Mouse (Mus musculus) gastrocnemius, postnatal 14 days (tissue): ENCODE measurements around the gene Serpina3c. TPM values are rescaled to one million over a fixed set of nuclear protein-coding genes. Genes with fewer than 3 reads are reported as not detected.

Experiments
- DNase-seq: peaks from one replicate; pipeline ENCODE4 v3.0.0; 2021; ENCODE audit warnings: mixed read lengths
- intact Hi-C: fragments of 180-260 bp; cut with DNase I; formaldehyde crosslinking; loops from one replicate; pipeline ENCODE4 v1.15.1; 2025; ENCODE audit warnings: low total_unique reads
- long read RNA-seq, 2 experiments: library from polyadenylated mRNA; stranded (forward); transcript quantifications; one replicate each; pipeline ENCODE4 v2.0.0; 2021
- total RNA-seq, 2 experiments: library from RNA; stranded (reverse); gene quantifications; 2 replicates each; pipeline ENCODE4 v1.2.3; 2021

Serpina3c gene
- 1 to 10 TPM; 1.2 TPM for total RNA-seq
- long read RNA-seq, experiment 1, partial matches to known transcripts, result 0 of 1 reads
- long read RNA-seq, experiment 1, other reads (novel, unspliced or antisense), result 0 of 1 reads
- long read RNA-seq, experiment 2, partial matches to known transcripts, result 1 of 1 reads
- long read RNA-seq, experiment 2, other reads (novel, unspliced or antisense), result 0 of 1 reads

DNA sequence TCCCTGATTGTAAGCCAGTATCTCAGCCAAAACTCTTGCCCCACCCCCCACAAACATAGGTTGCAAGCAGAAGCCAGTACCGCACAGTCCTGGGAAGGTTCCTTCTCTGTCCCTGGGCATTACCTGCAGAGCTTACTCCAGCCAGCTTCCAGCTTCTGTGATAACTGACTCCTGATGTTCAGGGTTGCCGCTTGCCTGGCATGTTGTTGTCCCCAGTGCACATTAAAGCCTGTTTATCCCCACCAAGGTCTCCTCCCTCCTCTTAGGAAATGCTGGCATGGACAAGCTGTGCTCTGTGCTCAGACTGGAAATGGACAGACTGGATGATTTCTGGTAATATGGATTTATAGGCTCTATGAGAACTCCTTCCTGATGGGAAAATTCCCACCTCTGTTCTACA lies at the start of gene Serpina3c:
TSS of gene Serpina3c (minus strand) at position 215 of the 400 bp plus-strand sequence.
- intact Hi-C loops, result no loop called here
- no peak for DNase-seq

DNA sequence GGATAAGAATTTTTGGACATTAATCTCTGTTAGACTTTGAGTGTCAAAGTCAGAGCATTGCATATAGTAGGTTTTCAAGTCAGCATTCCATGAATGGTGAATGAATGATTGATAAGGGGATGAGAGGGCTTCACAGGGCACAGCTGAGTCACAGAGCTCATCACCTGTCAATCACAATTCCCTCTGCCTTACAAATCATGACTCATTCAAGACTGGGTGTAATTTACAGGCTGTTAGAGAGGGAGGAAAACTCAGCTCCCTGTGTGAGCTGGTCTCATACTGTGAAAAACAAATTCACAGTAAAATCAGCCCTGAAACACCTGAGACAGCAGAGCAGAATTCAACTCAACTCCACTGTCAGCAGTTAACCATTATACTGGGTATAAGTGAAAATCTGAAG lies 37.2 kb upstream of the Serpina3c start:
- intact Hi-C loops, result no loop called here
- DNase-seq, result no peak

DNA sequence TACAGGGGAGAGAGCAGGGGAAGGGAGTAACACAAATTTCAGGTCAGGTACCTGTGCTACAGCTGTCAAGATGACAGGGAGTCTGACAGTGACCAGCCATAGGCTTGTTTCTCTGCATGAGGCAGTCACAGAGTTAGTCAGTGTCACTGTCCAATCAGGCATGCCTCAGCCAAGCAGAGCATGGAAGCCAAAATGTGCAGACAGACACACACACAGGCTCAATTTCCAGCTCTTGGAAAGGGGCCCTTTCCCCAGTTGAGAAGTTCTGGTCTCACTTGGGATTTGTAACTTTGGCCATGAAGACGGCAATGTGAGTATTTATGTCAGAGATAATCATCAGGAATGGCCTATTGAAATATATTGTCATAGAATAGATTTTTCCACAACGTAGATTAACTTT lies 35.6 kb upstream of the Serpina3c start:
- intact Hi-C loops, result no loop called here
- DNase-seq, result no peak

DNA sequence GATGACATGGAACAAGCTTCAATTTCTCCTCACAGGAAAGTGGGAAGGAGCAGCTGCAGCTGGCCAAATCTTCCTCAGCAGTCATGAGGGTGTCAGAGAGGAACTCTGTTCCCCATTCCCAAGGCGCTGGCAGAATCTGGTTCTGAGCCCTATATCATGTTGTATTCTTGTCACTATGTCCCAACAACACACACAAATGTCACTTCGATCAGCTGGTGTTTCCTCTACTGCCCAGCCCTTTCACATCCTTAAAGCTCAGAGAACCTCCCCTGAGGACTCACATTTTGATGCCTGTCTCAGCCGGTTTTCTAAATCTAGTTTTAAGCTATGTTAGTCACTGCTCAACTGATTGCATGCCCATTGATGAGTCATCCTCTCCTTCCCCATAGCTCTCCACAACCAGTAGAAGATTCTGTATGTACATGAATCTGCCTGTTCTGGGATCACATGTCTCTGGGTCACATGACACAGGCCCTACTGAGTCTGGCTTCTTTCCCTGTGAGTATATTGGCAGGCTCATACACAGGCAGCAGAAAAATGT lies 32.4 kb upstream of the Serpina3c start:
- intact Hi-C loops, result no loop called here
- DNase-seq, result no peak

DNA sequence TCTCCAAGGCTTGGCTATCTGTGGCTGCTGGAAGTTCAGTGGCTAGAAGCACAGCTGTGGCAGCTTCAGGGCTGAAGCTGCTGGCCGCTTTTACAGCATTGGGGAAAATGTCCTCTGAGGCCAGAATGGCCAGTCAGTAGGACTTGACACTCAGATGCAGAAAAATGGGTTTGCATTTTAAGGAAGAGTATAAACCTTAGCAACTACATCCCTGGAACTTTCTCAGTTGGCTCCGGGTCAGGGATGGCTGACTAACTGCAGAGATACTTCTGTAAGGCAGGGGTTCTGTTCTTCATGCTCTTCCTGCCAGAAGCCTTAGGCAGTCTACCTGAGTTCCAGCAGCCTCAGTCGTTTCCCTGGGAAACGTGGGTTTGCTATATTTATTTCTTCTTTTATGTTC lies 31.4 kb upstream of the Serpina3c start:
- intact Hi-C loops, result no loop called here
- no peak for DNase-seq

DNA sequence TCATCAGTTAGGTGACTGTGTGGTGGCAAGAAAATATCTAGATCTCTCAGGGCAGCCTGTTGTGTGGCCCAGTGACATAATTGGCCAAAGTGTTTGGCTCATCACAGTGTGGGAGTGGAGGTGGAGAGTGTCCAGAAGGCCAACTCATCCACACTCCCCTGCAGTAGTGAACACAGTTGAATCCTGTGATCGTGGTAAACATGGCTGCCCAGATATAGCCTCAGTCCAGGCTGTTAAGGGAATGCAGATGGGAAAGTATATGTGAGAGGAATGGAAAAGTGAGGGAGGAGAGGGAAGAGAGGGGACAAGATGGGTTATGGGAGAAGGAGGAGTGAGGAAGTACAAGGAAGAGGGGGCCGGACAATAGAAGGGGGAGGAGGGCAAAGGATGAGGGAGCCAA lies 25.3 kb upstream of the Serpina3c start:
- DNase-seq, result no peak
- intact Hi-C loops, result no loop called here

DNA sequence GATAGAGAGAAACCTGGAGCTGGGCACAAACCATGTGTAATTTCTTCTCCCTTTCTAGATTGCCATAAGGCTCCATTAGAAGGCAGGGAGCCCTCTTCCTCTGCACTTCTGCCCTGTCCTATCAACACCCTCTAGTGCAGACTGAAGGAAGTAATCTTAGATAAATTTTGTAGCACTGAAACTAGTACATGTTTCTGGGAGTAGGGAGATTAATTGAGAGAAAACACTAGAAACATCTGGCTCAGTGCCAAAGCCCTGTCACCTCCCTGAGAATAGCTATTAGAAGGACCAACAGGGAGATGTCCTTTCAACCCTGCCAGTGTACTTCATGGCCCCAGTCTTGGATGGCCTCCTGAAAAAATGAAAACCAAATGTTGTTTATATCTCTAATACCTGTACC lies 24.9 kb upstream of the Serpina3c start:
- intact Hi-C loops, result no loop called here
- no peak for DNase-seq

DNA sequence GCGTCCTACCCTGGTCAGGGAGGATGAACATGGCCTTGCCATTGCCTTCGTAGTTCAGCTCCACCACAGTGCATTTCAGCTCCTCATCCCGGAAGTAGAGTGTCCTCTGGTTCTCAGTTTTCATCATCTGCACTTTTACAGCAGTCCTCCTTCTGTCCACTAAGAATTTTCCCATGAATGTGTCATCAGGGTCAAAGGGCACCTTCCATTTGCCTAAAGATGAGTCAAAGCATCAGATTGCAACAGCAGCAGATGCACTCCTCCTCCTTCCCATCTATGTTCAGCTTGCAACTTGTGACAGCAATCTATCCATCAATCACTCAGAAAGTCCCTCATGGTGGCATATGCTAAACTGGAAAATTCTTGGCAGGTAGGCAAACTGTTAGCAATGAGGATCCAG lies 22.0 kb upstream of the Serpina3c start:
- no peak for DNase-seq
- intact Hi-C loops, result no loop called here

DNA sequence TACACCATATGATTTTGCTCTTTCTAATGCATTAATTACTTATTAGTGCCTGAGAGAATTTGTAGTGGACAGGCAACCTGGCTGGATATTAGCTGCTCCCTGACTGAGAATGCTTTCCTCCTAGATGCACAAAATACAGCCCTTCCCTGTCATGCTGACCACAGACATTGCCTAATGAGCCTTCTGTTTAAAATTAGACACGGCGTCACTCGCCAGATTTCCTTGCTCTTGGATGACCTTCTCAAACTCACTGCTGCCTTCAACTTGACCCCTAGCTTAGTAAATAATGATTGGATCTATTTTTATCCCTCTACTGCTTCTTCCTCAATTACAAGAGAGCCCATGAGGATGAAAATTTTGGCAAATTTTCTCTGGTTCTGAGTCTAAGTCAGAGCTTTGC lies 21.1 kb upstream of the Serpina3c start:
- intact Hi-C loops, result no loop called here
- DNase-seq, result no peak

DNA sequence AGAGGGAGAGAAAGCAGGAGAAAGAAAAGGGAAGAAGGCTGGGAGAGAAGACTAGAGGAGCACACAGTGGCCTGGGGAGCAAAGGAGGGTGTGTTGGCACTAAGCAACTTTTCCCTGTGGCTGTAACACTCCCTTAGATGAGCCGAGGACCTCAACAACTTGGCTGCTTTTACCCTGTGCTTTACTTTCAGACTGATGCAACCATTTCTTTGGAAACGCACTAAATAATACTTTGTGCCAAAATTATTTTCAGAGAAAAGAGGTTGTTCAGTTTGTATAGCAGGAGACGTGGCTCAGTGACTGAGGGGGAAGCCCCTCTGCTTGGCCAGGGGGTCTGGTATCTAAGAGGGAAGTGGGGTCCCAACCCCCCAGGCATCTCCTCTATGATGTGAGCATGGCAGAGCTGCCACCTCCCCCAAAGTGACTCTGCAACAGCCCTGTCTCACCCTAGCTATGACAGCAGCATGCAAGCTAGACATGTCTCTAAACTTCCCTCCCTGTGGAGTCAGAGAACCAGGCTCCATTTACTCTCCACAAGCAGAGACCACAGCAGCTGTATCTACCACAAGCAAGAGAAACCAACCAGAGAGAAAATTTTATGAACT lies 527 bp downstream of the Serpina3c start:
- DNase-seq, result no peak
- intact Hi-C loops, result no loop called here

DNA sequence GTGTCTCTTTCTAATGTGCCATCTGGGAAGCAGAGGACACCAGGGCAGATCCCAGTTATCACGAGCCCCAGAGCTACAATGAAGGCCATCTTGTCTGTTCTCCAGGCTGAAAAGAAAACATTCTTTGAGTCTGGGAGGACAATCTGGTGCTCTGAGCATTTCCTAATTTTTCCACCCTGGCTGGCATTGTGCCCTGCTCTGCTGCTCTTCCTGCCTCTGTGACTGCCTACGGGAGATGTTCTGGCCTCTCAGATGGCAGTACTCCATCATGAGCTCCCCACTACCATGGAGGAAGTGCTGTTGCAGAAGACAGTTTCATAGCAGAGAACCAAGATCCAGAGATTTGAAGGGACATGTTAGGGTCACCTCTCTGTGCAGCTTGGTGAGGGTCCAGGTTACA lies 1.7 kb downstream of the Serpina3c start:
- no peak for DNase-seq
- intact Hi-C loops, result no loop called here

DNA sequence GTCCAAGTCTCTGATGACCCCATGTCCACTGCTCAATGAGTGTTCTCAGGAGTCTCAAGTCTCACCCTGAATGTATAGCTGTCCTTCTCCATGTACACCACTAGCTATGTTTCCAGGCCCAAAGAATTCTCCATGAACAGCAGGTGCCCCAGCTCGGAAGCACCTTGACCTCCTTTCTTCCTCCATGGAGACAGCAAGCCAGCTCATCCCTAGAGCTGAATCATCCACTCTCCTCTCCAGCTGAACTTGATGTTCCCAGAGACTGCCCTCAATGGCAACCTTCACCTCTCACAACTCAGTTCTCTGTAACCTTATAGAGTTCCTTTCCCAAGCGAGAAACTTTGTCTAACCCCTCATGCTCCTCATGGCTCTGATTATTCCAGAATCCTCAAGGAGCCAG lies 8.1 kb downstream of the Serpina3c start:
- intact Hi-C loops, result no loop called here
- DNase-seq, result no peak

DNA sequence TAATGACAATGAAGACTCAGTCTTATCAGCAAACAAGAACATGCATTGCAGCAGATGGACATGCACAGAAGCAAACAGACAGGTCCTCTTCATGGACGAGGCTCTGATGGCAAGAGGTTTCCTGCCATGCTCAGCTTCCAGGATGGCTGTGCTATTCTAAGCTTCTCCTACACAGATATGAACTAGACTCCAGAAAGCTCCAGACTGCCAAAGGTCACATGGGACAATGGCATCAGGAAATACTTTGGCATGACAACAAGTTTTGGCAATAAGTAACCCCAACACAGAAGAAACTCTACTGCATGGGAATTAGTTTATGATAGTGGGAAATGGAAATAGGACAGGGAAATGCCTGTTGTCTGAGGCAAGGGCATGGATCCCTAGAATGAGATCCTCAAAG lies 10.4 kb downstream of the Serpina3c start:
- intact Hi-C loops, result no loop called here
- no peak for DNase-seq

DNA sequence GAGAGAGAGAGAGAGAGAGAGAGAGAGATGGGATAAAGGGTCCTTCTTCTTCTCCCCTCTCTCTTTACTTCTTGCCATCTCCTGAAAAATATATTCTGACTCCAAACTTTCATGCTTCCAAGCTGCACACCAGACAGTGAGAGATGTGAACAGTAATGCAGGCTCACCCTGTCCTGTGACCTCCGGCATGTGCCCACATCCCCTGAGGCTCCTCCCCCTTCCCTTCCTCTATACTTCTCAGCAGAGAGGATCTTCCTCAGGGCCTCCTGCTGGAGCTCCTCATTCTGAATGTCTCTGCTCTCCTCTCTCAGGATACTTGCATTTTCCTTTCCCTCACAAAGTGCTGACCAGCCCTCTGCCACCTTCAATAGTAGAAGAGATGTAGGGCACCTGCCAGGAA lies 11.2 kb downstream of the Serpina3c start:
- intact Hi-C loops, result no loop called here
- no peak for DNase-seq

DNA sequence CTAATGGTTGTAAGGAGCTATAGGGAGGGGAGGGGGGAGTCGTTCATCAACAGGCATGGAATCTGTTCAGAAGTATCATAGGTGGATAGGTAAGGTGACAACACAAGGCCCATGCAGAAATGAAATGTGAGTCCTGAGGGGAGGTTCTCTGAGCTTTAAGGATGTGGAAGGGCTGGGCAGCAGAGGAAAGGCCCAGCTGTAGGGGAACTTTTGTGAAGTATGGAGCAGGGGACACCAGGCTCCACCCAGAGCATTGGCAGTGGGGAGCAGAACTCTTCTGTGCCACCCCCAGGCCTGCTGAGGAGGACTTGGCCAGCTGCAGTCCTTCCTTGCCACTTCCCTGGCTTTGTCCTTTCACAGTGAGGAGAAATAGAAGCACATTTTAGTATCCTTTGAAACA lies 12.2 kb downstream of the Serpina3c start:
- no peak for DNase-seq
- intact Hi-C loops, result no loop called here

DNA sequence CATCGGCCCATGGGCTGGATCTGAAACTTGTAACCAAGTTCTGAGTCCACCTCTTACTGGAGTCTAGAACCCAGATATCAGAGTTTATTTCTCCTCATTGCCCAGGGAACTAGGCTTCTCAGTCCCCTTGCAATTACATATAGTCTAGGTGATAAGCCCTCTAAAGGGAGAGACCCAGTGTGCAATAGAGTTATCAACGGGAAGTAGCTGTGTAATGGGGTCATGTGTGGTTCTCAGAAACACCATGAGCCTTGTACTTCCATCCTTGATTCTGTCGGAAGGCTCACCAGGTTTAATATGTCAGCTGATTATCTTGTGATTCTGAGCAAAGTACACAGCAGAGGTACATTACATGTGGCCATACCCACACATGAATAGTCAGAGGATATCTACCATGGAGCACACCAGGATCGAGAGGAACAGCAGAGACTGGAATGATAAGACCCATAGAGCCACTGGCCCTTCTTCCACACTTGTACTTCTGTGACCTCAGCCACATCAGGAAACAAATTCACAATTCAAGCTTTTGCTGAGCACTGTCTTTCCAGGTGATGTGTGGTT lies 13.0 kb downstream of the Serpina3c start:
- intact Hi-C loops, result no loop called here
- no peak for DNase-seq

DNA sequence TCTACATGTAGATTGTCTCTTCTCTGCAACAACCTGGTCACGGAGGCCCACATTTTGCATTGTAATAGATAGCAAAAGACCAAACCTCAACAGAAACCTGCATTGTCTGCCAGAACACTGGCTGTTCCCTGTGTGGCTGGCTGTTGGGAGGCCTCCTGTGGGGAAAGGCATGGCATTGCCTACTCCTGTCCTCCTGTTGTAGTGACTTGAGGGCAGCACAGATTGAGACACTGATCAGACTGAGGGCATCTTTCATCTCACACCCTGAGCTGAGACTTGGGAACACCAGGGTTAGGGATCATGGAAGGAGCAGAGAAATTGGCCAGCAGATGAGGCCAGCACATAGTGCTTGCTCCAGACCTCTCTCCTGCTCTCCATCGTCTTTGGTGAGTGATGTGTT lies 15.5 kb downstream of the Serpina3c start:
- intact Hi-C loops, result no loop called here
- no peak for DNase-seq

DNA sequence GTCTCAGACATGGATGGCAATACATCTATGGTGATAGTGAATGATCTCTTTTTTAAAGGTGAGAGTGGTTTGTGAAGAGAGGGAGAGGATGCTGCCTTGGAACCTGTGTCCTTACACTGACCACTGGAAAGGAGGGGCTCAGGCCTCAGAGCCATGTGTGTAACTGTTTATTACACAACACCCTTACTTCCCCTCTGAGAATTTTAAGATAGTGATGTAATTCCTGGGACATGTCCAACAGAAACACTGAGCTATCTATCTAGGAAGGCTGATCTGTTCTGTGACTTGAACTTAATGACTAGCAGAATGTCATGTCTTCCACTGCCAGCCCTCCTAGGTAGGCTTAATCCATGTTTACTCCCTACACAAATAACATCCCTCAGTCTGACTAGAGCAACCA lies 22.6 kb downstream of the Serpina3c start:
- intact Hi-C loops, result no loop called here
- DNase-seq, result no peak

DNA sequence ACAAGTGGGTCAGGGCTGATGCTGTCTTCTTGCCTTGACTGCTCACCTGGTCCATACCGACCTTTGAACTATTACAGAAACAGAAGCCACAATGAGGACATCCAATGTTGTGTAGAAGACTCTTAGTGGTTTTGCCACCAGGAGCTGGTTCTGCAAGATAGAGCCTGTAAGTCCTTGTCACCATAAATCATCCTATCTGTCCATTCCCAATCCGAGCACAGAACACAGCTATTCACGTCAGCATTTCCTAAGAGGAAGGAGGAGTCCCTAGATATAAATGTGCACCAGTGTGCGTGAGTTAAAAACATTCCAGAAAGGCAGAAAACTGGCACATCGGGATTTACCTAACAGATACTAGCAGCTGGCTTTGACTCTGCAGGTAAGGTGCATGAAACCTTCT lies 26.0 kb downstream of the Serpina3c start, which contains the start of gene Serpina3b:
TSS of gene Serpina3b (plus strand) at position 301 of the 400 bp plus-strand sequence.
- intact Hi-C loops, result no loop called here
- no peak for DNase-seq

DNA sequence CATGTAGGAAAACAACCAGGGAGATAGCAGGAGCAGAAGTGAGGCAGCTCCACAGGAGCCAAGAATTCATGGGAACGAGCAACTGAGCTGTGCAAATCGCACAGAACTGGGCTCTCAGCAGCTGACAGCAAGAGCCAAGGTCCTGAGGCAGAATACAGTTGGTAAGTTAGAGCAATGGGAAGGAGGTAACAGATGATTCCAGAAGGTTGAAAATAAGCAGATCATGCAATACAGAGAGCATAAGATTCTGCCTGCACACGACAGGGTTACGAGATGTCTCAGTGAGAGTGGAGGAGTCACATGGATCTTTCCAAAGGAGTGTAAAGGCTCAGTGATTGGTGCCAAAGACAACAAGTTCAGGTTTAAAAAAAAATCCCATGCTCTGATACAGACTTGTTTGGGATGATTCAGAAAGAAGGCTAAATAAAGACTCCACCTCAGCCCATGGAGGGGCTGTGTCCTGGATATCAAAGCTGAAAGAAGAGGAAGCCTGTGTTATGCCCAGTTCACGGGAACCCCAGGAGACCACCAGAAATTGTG lies 28.6 kb downstream of the Serpina3c start:
- no peak for DNase-seq
- intact Hi-C loops, result no loop called here

DNA sequence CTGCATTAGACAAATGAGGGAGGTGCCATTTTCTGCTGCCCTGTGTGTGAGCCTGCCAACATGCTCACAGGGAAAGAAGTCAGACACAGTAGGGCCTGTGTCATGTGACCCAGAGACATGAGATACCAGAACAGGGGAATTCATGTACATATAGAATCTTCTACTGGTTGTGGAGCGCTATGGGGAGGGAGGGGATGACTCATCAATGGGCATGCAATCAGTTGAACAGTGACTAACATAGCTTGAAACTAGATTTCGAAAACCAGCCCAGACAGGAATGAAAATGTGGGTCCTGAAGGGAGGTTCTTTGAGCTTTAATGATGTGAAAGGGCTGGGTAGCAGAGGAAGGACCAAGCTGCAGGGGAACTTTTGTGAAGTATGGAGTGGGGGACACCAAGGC lies 29.7 kb downstream of the Serpina3c start:
- DNase-seq, result no peak
- intact Hi-C loops, result no loop called here
